17 mouse cellular contexts compared by ENCODE assay signal in the genomic region with DNA sequence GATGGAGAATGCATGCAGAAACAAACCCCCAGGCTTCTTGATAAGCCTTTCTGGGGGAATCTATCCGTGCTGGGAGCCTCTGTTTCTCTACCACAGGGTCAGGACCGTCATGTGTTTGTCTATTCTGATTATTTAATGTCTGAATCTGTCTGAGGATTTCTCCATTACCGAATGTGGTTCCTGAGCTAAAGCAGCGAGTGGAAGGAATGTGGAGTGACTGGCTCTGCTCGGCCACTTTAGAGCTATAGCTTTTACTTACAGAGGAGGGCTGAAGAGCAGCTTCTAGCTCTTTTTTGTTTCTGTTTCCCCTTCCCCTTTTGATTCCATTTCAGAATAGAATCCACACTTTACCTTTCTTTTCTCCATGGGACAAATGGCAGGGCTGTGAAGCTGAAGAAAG. TPM values are rescaled to one million over a fixed set of nuclear protein-coding genes. Genes with fewer than 3 reads are reported as not detected.
A peak's percentile ranks its signal among the peaks of the same experiment; 100 is the strongest.
DNase-seq lines count a peak whose midpoint lies in the region; ATAC-seq and TF ChIP-seq lines count a peak whose summit lies in the region.
"Had no signal": no experiment of that assay in that cellular context is flagged by ENCODE, and none has a peak within 500 bp of the region (broad histone marks: within the 10 kb centered on the region; RNA-seq: fewer than 3 reads in every experiment).

No protein-coding gene starts in this region.

- H3K4me2 ChIP-seq in heart, embryonic 14.5 days (ENCODE audit: low read length), result peak overlapping the region; percentile 28
- H3K4me2 ChIP-seq in lung, postnatal 0 days (replicated peaks; ENCODE audit: low read depth, low read length), result peak overlapping the region; percentile 22
- H3K4me2 ChIP-seq in intestine, embryonic 15.5 days (replicated peaks), result no peak overlapping the region
- H3K4me2 ChIP-seq in stomach, embryonic 16.5 days (ENCODE audit: low read depth, low read length), result peak overlapping the region; percentile 22; the same call in 1 of the 2 replicates
- no peak overlapping the region for H3K4me2 ChIP-seq in hindbrain, postnatal 0 days (ENCODE audit: low read depth, low read length)
- H3K4me2 ChIP-seq: forebrain, embryonic 13.5 days; liver, embryonic 13.5 days; midbrain, embryonic 13.5 days had no signal

- 8% methylated on average over 5 of the region's 5 CpGs for WGBS in heart, embryonic 14.5 days
- WGBS in lung, postnatal 0 days, result 33% methylated on average over 5 of the region's 5 CpGs
- WGBS in intestine, embryonic 15.5 days, result 25% methylated on average over 5 of the region's 5 CpGs
- 14% methylated on average over 5 of the region's 5 CpGs for WGBS in stomach, embryonic 16.5 days
- 59% methylated on average over 5 of the region's 5 CpGs for WGBS in hindbrain, postnatal 0 days

- no peaks in the 10 kb centered on the region for H3K9me3 ChIP-seq in heart, embryonic 14.5 days (ENCODE audit: control insufficient read depth, low read length)
- no peaks in the 10 kb centered on the region for H3K9me3 ChIP-seq in lung, postnatal 0 days (ENCODE audit: low read length)
- no peaks in the 10 kb centered on the region for H3K9me3 ChIP-seq in intestine, embryonic 15.5 days
- H3K9me3 ChIP-seq in stomach, embryonic 16.5 days (replicated peaks; ENCODE audit: control insufficient read depth, low read length), result no peaks in the 10 kb centered on the region
- no peaks in the 10 kb centered on the region for H3K9me3 ChIP-seq in hindbrain, postnatal 0 days (ENCODE audit: low read length)
- H3K9me3 ChIP-seq: forebrain, embryonic 13.5 days; liver, embryonic 13.5 days; midbrain, embryonic 13.5 days had no signal

- ATAC-seq in heart, embryonic 14.5 days (ENCODE audit: insufficient number of reproducible peaks, insufficient read depth, low FRiP score, low read depth), result no peak
- peak; percentile 50 for ATAC-seq in lung, postnatal 0 days
- 0 out of 2 replicates have a peak, but pooled peaks have one; percentile 43 for ATAC-seq in intestine, embryonic 15.5 days
- ATAC-seq in stomach, embryonic 16.5 days (ENCODE audit: insufficient read depth, low FRiP score), result no peak
- ATAC-seq in hindbrain, postnatal 0 days, result no peak
- ATAC-seq: CD4-positive, CD25-positive, alpha-beta regulatory T cell, adult 4 months; forebrain, embryonic 13.5 days; midbrain, embryonic 13.5 days had no signal

- H3K9ac ChIP-seq in heart, embryonic 14.5 days (ENCODE audit: low read length), result peak overlapping the region; percentile 22; the same call in 1 of the 2 replicates
- H3K9ac ChIP-seq in lung, postnatal 0 days (replicated peaks; ENCODE audit: low read depth), result no peak overlapping the region
- H3K9ac ChIP-seq in intestine, embryonic 15.5 days, result no peak overlapping the region
- H3K9ac ChIP-seq in stomach, embryonic 16.5 days (ENCODE audit: low read length), result no peak overlapping the region
- no peak overlapping the region for H3K9ac ChIP-seq in hindbrain, postnatal 0 days (replicated peaks; ENCODE audit: low read length)
- H3K9ac ChIP-seq: forebrain, embryonic 13.5 days; liver, embryonic 13.5 days; midbrain, embryonic 13.5 days had no signal

- no peak overlapping the region for H3K4me3 ChIP-seq in heart, embryonic 14.5 days (ENCODE audit: control insufficient read depth in 1 of 2, insufficient read depth in 1 of 2, low read depth in 1 of 2, low read length in 2 of 2)
- no peak overlapping the region for H3K4me3 ChIP-seq in lung, postnatal 0 days (ENCODE audit: low read depth, low read length)
- no peak overlapping the region for H3K4me3 ChIP-seq in intestine, embryonic 15.5 days (replicated peaks)
- H3K4me3 ChIP-seq in stomach, embryonic 16.5 days (replicated peaks; ENCODE audit: low read length), result no peak overlapping the region
- no peak overlapping the region for H3K4me3 ChIP-seq in hindbrain, postnatal 0 days (ENCODE audit: low read length)
- H3K4me3 ChIP-seq: forebrain, embryonic 13.5 days; liver, embryonic 13.5 days; midbrain, embryonic 13.5 days; myocyte had no signal

- TF ChIP-seq EP300 in lung, postnatal 0 days (IDR thresholded peaks at IDR 0.05), result no peak

- H3K4me1 ChIP-seq in heart, embryonic 14.5 days (ENCODE audit: control insufficient read depth in 2 of 2, insufficient read depth in 2 of 2, low read length in 2 of 2), result peaks cover 26 to 58% of the 10 kb centered on the region in 2 experiments
- peaks cover 16% of the 10 kb centered on the region; the same call in 1 of the 2 replicates for H3K4me1 ChIP-seq in lung, postnatal 0 days (ENCODE audit: insufficient read depth, low read depth, low read length)
- H3K4me1 ChIP-seq in intestine, embryonic 15.5 days (replicated peaks), result peaks cover 18% of the 10 kb centered on the region; the same call in 1 of the 2 replicates
- peaks cover 40% of the 10 kb centered on the region for H3K4me1 ChIP-seq in stomach, embryonic 16.5 days (ENCODE audit: control insufficient read depth, insufficient read depth, low read length)
- H3K4me1 ChIP-seq in hindbrain, postnatal 0 days (ENCODE audit: insufficient read depth, low read length), result no peaks in the 10 kb centered on the region

- TF ChIP-seq CTCF in lung, postnatal 0 days (IDR thresholded peaks at IDR 0.05), result no peak
- no peak for TF ChIP-seq CTCF in hindbrain, postnatal 0 days (IDR thresholded peaks at IDR 0.05; ENCODE audit: low read depth)

- no peak for DNase-seq in heart, postnatal 4 days
- DNase-seq in lung, postnatal 0 days (ENCODE audit: low spot score), result peak; percentile 60
- DNase-seq in lung, adult 18-20 months, result no peak
- DNase-seq in hindbrain, postnatal 0 days (ENCODE audit: low spot score), result no peak
- DNase-seq in adrenal gland, postnatal 36 days, result no peak
- DNase-seq: kidney, postnatal 14 days; liver, embryonic 13.5 days; spleen, adult 18-20 months; thymus, postnatal 4 days had no signal

- H3K36me3 ChIP-seq in heart, embryonic 14.5 days (ENCODE audit: control insufficient read depth, insufficient read depth, low read length), result no peaks in the 10 kb centered on the region
- H3K36me3 ChIP-seq in lung, postnatal 0 days (ENCODE audit: insufficient read depth, low read length), result no peaks in the 10 kb centered on the region
- no peaks in the 10 kb centered on the region for H3K36me3 ChIP-seq in intestine, embryonic 15.5 days
- H3K36me3 ChIP-seq in stomach, embryonic 16.5 days (ENCODE audit: control insufficient read depth, insufficient read depth, low read length), result no peaks in the 10 kb centered on the region
- no peaks in the 10 kb centered on the region for H3K36me3 ChIP-seq in hindbrain, postnatal 0 days (ENCODE audit: insufficient read depth, low read length)
- H3K36me3 ChIP-seq: liver, embryonic 13.5 days; midbrain, embryonic 13.5 days had no signal

- H3K27ac ChIP-seq in heart, embryonic 14.5 days (replicated peaks in 1 of 2; ENCODE audit: control insufficient read depth in 1 of 2, insufficient read depth in 1 of 2, low read depth in 2 of 2, low read length in 2 of 2), result peak overlapping the region; percentile 49 to 57
- peak overlapping the region; percentile 21; the same call in 1 of the 2 replicates for H3K27ac ChIP-seq in lung, postnatal 0 days (ENCODE audit: low read length)
- peak overlapping the region; percentile 42; the same call in 1 of the 2 replicates for H3K27ac ChIP-seq in intestine, embryonic 15.5 days
- H3K27ac ChIP-seq in stomach, embryonic 16.5 days (ENCODE audit: low read length), result peak overlapping the region; percentile 79
- no peak overlapping the region for H3K27ac ChIP-seq in hindbrain, postnatal 0 days
- H3K27ac ChIP-seq: forebrain, embryonic 13.5 days; liver, embryonic 13.5 days; midbrain, embryonic 13.5 days had no signal

- H3K27me3 ChIP-seq in heart, embryonic 14.5 days (ENCODE audit: control insufficient read depth, insufficient read depth, low read length), result no peaks in the 10 kb centered on the region
- no peaks in the 10 kb centered on the region for H3K27me3 ChIP-seq in lung, postnatal 0 days (replicated peaks; ENCODE audit: insufficient read depth, low read length)
- H3K27me3 ChIP-seq in intestine, embryonic 15.5 days (replicated peaks), result no peaks in the 10 kb centered on the region
- H3K27me3 ChIP-seq in stomach, embryonic 16.5 days (ENCODE audit: control insufficient read depth, insufficient read depth, low read length), result no peaks in the 10 kb centered on the region
- no peaks in the 10 kb centered on the region for H3K27me3 ChIP-seq in hindbrain, postnatal 0 days (ENCODE audit: insufficient read depth, low read length)
- H3K27me3 ChIP-seq: forebrain, embryonic 13.5 days; liver, embryonic 13.5 days; midbrain, embryonic 13.5 days had no signal

RNA-seq across cellular contexts. Expression of a gene that starts 43.8 kb away (rescaled TPM):
- 9.2 and 10.1 TPM in 2 replicates for polyA plus RNA-seq in heart, embryonic 14.5 days (2014; fragmentation: Nextera tagmentation; extraction: Ambion mirVana)
- 10 to 100 TPM; 43.6 to 46.0 TPM for total RNA-seq in heart, postnatal 4 days (2021)
- polyA plus RNA-seq in lung, postnatal 0 days (2015; fragmentation: Nextera tagmentation; extraction: Ambion mirVana), result 27.6 and 30.2 TPM in 2 replicates
- 28.1 and 28.3 TPM in 2 replicates for polyA plus RNA-seq in intestine, embryonic 15.5 days (2015; fragmentation: Nextera tagmentation; extraction: Ambion mirVana)
- 38.8 and 39.4 TPM in 2 replicates for polyA plus RNA-seq in stomach, embryonic 16.5 days (2015; fragmentation: Nextera tagmentation; extraction: Ambion mirVana)
- total RNA-seq in hindbrain, postnatal 0 days (2014; rRNA removed), result 101 and 103 TPM in 2 replicates
- 75.1 and 85.7 TPM in 2 replicates for polyA plus RNA-seq in hindbrain, postnatal 0 days (2015; fragmentation: Nextera tagmentation; extraction: Ambion mirVana)
- total RNA-seq in adrenal gland, postnatal 36 days (2021), result 10 to 100 TPM; 56.8 to 58.0 TPM
- total RNA-seq: MEL had no signal

Comparison
In these comparisons a context has a peak if more than half of its experiments do, and no peak if none do; other contexts are left out.
1. ATAC-seq: peak in lung, postnatal 0 days (single experiment) and intestine, embryonic 15.5 days (single experiment); none in heart, embryonic 14.5 days (single experiment), stomach, embryonic 16.5 days (single experiment) and hindbrain, postnatal 0 days (single experiment).
2. H3K4me2 ChIP-seq: peak in heart, embryonic 14.5 days (single experiment), lung, postnatal 0 days (single experiment) and stomach, embryonic 16.5 days (single experiment); none in intestine, embryonic 15.5 days (single experiment) and hindbrain, postnatal 0 days (single experiment).